Mouse (Mus musculus): Measurements from ENCODE around the gene Rsph10b.
"Not testable (repeated sequence)": the region's sequence is repeated elsewhere in the genome, so short reads cannot be mapped to it uniquely, and the experiment has no call there.

Gene Rsph10b

GRCm38 (mm10) chr5:143994632-143995365 lies 62.0 kb downstream of the Rsph10b start:
- no peak for DNase-seq

GRCm38 (mm10) chr5:143999409-143999808 lies 66.6 kb downstream of the Rsph10b start:
- DNase-seq: no peak

GRCm38 (mm10) chr5:144002461-144003192 lies 69.8 kb downstream of the Rsph10b start:
- DNase-seq: no peak

GRCm38 (mm10) chr5:144013366-144014134 lies 80.7 kb downstream of the Rsph10b start:
- DNase-seq: not testable (repeated sequence)

GRCm38 (mm10) chr5:144014551-144015311 lies 81.9 kb downstream of the Rsph10b start, which contains the start of gene Ccz1:
Gene Ccz1 (minus strand): TSS chr5:144014877.
- peak; percentile 72 for DNase-seq

GRCm38 (mm10) chr5:144015312-144015650 lies 82.4 kb downstream of the Rsph10b start:
- DNase-seq: no peak

- no peak for DNase-seq
These were observed 83.0 kb downstream of the Rsph10b start for GRCm38 (mm10) chr5:144015845-144016244.

- DNase-seq: no peak
These were observed 93.9 kb downstream of the Rsph10b start, which contains the start of gene Ocm for GRCm38 (mm10) chr5:144026620-144027263. Gene Ocm (minus strand): TSS chr5:144026670.

GRCm38 (mm10) chr5:144032491-144032890 lies 99.7 kb downstream of the Rsph10b start:
- DNase-seq: peak; percentile 36

- DNase-seq: no peak
These were observed 101.7 kb downstream of the Rsph10b start for GRCm38 (mm10) chr5:144034567-144034966.
